Mouse (Mus musculus): Measurements from ENCODE around the gene Fgfr2.

The Fgfr2 gene

DNA sequence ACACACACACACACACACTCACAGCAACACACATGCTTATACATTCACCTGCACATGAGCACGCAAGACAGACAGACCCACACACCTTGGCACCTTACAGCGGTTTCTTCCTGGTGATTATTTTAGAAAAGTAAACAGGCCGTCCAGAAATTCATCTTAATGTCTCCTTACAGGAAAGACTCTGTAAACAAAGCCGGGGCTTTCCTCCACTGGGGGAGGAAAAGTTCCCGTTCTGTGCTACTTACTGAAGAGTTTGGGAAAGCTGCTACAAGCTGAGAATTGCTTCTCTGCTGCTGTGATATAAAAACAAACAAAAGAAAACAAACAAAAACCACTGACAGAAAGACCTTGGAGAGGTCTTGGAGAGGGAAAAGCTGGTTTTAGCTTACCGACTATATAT lies 2314.5 kb downstream of the Fgfr2 start:
- in situ Hi-C loops (cut with MboI, MseI): no loop called here

DNA sequence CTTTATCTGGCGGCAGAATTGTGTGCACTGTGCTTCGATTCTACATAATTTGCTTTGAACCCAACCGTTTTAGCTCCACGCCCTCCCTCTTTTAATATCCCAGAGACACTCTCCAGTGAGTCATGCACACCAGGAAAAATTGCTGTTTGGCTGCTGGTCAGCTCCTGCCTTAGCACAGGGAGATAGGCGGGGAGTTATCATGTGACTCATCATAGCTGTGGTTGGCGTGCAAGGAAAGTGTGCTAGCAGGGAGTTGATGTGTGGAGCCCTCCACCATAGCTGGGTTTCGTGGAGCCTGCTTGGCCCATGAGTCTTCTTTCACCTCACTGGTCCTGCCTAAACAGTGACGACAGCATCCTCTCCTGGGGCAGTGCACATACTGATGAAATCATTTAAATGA lies 2315.4 kb downstream of the Fgfr2 start:
- in situ Hi-C loops (cut with MboI, MseI): no loop called here

DNA sequence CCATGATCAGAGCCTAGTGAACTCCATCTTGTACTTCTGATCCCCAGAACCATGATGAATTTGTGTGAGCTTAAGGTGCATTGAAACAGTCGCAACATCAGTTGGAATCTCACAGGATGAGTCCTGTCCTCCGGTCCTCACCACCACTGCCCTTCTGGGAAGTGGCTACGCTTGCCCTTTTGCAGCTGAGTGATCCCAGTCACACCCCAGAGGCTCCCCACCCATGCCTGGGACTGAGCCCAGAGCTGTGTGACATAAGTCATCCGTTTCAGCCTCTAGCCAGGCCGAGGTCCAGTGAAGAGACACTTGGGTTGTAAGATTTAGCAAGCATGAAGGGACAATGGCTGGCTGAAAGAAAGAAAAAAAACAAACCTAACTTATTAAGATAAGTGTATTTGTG lies 2318.2 kb downstream of the Fgfr2 start:
- in situ Hi-C loops (cut with MboI, MseI): no loop called here

DNA sequence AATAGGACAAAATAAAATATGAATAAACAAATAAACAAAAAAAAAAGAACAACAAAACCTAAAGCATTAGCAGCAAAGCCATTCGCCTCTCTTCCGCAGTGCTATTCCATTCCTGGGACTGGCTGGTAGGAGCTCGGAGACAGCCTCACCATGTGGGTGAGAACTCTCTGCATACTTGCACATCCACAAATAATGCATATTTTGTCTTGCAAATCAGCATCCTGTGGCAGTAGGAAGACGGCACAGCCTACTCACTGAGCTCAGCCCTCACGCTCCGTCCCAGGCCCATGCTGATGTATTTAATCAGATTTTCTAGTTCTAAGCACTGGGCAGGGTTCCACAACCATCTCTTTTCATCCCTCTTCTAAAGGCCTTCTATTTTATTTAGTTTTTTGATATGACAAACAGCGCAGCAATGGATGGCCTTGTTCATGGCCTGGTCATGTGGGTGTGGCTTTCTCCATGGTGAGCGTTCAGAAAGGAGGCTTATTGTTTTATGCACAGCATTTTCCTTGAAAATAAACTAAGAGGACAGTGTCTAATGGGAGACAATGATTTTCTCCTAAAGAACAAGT lies 2319.8 kb downstream of the Fgfr2 start:
- in situ Hi-C loops (cut with MboI, MseI): no loop called here

DNA sequence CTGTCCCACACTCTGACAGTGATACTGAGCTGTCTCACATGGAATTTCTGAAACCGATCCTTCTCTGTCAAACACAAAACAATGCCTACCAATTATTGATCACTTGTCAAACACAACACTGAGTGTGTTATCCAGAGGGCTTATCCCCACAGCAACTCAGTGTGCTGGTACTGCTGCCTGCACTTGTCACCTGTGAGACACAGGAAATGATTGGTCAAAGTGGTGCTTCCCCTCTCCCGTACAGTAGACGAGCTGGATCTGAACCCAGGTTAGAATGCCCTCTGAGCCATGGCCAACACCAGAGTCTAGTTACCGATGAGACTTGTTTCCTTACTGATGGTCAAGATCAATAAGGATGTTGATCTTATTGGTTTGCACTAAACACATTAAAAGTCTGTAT lies 2321.3 kb downstream of the Fgfr2 start:
- in situ Hi-C loops (cut with MboI, MseI): no loop called here

DNA sequence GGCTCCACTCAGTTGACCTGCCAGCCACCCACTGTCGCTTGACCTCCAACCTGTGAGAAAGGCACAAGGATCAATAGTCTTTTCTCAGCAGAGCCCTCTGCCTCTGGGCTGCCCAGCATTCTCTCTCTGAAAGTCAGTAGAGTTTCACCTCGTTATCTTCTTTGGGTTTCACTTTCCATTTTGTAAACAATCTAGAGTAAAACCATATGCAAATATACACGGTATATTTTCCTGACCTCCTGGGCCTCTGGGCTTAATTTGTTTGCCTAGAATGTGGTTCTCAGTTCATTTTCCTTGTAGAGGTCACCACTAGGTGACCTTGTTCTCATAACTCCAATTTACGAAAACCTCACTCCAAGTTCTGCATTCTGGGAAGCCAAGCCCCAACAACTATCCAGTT lies 2322.5 kb downstream of the Fgfr2 start:
- in situ Hi-C loops (cut with MboI, MseI): no loop called here

DNA sequence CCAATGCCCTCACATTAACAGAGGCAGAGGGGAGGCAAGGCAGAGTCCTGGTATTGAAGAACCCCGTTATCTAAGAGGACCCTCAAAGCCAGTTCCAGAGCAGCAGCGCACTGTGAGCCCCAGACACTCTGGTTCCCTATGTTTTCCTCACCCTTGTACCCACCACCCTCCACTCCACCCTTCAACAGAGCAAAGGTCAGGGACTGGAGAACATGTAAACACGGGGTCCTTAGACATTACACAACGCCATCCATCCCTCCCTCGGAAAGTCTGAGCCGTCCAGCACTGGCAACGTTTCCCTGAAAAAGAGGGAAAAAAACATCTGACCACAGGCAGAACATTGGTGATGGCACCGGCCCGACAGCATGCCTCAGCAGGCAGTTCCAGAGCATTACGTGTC lies 2323.7 kb downstream of the Fgfr2 start:
- in situ Hi-C loops (cut with MboI, MseI): loop anchor here (10.0 kb wide), 2 partner anchors 1025 to 1565 kb away; no protein-coding TSS in a partner anchor

DNA sequence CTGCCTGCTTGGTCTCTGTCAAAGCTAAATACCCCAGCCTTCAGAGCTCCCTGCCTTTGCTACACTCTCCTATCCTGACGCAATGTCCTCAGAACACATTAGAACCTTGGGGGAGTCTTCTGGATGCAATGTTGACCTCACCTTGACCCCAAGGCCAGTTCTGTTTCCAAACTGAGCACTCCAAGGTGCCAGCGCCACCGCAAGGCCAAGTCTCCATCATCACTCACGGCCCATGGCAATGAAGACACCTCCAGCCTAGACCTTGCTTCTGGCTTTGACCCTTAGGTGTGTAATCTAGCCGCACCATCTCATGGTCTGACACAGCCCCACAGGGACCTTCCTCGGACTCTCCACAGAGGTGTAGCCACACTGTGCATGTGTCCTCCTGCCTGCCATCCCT lies 2325.6 kb downstream of the Fgfr2 start:
- in situ Hi-C loops (cut with MboI, MseI): loop anchor here (10.0 kb wide), 2 partner anchors 1023 to 1563 kb away; no protein-coding TSS in a partner anchor

DNA sequence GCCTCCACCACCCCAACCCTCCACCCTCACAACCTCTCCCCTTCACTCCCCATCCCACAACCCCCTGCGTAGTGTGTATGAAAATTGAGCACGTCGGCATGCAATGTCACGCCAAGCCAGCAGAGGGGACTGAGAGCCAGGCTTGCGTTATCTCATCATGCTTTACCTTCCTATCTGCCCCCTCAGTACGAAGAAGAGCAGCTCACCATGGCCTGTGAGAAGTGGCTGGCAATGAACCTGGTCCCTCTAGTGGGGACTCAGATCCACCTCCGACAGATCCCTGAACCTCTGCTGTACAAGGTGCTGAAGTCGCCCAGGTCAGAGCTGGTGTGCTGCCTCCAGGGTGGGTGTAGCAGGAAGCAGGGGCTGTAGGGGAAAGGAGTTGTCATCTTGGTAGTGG lies 2326.4 kb downstream of the Fgfr2 start:
- in situ Hi-C loops (cut with MboI, MseI): loop anchor here (10.0 kb wide), 2 partner anchors 1022 to 1562 kb away; no protein-coding TSS in a partner anchor

DNA sequence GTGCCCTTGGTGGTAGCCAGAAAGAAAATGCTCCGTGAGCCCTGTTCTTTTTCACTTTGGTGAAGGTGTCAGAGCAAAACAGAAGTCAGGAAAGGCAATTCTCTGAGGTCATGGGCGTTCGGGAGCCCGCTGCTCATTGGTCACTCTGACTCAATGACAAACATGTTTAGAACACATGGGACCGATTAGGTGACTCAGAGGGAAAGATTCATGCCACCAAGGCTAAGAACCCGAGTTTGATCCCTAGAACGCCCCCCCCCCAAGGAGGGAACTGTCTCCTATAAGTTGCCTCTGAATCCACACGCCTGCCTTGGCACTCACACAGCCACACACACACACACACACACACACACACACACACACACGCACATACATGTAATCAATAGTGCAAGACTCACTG lies 2329.5 kb downstream of the Fgfr2 start:
- in situ Hi-C loops (cut with MboI, MseI): loop anchor here (10.0 kb wide), 2 partner anchors 1019 to 1559 kb away; no protein-coding TSS in a partner anchor

DNA sequence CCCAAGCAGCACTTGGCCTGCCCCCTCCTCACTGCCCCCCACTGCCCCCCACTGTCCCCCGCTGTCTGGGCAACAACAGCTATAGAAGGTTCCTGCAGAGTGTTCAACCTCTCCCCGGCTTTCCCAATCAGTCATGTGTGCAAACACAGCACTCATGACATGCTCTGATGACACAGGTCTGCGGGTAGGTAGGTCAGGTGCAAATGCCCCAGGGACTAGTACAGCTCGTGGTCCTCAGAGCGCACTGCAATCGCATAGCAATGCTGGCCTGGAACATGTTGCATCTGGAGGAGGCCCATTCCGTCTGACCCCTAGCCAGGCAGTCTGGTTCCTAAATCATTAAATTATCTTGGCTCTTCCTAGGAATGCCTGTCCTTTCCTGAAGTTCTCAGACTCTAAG lies 2333.7 kb downstream of the Fgfr2 start:
- in situ Hi-C loops (cut with MboI, MseI): loop anchor here in 1 of 2 experiments (5.0 kb wide), 1 partner anchor 273 kb away; no protein-coding TSS in a partner anchor

DNA sequence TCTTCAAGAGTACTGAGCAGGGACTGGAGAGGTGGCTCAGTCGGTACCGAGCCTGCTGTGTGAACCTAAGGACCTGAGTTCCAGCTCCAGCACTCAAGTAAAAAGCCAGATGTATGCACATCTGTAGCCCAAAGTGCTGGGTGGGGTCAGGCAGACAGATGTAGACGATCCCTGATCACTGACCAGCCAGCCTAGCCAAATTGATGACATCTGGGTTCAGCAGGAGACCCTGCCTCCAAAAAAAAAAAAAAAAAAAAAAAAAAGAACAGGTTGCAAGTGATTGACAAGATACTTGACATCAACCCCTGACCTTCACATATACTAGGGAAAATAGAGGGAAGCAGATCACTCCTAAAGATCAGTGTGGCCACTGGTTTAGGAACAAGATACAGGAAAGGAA lies 2334.2 kb downstream of the Fgfr2 start:
- in situ Hi-C loops (cut with MboI, MseI): loop anchor here in 1 of 2 experiments (5.0 kb wide), 1 partner anchor 273 kb away; no protein-coding TSS in a partner anchor

DNA sequence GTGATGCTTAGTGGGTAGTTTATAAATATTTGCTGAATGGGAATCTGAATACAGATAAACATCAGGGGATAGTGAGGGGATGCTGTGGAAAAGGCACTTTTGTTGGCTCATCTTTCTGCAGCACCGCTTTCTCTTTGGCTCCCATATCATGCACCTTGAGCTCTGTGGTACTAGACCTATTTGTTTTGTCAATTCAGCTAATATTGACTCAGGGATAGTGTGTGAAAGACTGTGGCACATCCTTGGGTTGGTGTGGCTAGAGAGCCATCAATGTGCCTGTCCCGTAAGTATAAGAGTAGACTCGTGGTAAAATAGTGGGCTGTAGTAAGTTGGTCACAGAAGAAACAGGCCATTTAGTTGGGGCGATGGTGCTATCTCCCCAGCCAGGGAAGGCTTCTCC lies 2335.6 kb downstream of the Fgfr2 start:
- in situ Hi-C loops (cut with MboI, MseI): loop anchor here in 1 of 2 experiments (5.0 kb wide), 1 partner anchor 275 kb away; no protein-coding TSS in a partner anchor

DNA sequence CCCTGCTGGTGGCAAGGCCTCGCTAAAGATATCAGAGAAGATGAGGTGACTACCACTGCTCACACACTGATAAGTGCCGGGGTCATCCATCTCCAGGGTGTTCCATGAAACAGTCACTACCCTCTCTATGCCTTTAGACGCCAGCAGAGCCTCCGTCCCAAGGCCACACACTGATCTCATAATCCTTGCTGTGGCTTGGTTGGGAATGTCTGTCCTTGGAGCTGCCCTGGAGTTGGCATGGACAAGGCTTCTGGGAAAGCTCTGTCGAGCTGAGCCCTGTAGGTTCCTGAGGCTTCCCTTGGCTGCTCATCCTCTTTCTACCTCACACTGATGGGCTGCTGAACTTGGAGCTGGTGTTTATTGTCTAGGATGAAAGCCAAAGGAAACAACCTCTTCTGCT lies 2336.4 kb downstream of the Fgfr2 start:
- in situ Hi-C loops (cut with MboI, MseI): loop anchor here in 1 of 2 experiments (5.0 kb wide), 1 partner anchor 276 kb away; no protein-coding TSS in a partner anchor

DNA sequence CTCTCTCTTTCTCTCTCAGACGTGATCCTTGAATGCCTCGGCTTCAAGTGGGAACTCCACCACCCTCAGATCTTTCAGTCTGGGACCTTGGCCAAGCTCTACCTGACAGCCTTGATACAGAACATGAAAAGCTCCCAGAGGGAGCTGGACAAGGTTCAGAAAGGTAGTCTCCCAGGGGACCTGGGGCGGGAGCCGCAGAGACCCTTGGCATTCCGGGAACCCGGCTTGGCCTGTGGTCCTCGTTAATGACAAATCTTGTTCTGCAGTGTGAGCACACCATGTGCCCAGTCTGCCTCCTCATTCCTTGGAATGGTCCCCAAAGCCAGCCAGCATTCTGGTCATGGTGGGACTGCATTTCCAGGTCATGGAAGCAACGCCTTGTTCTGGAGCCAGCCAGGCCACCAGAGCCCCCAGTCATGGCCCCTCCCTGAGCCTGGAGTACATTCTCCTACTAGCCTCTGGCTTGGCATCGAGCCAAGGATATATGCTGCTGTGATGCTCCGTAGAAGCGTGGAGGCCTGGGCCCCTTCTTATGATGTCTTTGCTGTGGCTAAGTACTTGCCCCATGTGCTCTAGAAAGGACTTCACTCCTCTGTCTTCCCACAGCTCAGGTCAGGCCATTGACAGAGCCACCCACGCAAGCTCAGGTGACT lies 2337.1 kb downstream of the Fgfr2 start:
- in situ Hi-C loops (cut with MboI, MseI): loop anchor here in 1 of 2 experiments (5.0 kb wide), 1 partner anchor 276 kb away; no protein-coding TSS in a partner anchor

DNA sequence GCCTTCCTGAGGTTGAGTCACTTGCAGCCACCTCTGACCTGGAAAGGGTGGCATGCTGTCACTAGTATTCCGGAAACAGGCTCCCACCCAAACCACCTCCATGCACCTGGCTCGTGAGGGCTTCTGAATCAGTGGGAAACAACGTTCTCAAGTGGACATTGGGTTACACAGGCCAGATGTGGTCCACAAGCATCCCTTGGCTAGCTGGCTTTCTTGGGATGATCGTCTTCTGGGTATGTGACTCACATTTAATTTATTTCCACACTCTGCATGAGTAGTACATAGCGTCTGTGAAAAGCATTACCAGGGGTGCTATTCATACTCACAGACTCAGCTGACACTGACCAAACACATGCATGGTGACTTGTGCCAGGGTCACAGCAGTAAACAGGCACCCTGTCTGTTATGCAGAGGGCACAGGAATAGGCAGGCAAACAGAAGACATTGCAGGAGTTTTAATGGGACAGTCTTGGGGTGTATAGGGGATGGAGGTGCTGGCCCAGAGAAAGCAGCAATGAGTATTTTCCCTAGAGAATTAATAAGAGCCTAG lies 2340.6 kb downstream of the Fgfr2 start:
- in situ Hi-C loops (cut with MboI, MseI): loop anchor here in 1 of 2 experiments (5.0 kb wide), 1 partner anchor 260 kb away; no protein-coding TSS in a partner anchor

DNA sequence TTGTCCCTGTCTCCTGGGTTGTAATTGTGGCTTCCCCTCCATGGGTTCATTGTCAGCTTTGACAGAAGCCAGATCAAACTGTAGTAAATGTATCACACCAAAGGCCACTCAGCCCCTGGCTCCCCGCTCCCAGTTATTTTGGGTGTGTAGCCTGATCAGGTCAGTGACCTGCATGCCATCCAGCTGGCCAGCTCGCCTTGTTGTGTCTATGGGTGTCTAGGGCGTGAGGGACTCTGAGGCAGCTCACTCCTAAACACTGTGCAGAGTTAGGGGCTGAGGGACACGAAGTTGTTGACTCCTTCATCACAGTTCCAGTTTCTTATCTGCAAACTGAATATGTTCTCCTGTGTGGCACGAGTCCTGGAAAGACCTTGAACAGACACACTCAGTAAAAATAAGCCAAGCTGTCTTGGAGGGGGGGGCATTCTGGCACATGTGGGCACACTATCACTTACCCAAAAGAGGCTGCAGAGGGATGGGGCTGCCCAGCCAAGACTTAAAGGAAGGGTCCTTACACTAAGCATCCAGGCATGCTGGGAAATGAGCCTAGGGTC lies 2342.2 kb downstream of the Fgfr2 start:
- in situ Hi-C loops (cut with MboI, MseI): loop anchor here in 1 of 2 experiments (5.0 kb wide), 1 partner anchor 261 kb away; no protein-coding TSS in a partner anchor

DNA sequence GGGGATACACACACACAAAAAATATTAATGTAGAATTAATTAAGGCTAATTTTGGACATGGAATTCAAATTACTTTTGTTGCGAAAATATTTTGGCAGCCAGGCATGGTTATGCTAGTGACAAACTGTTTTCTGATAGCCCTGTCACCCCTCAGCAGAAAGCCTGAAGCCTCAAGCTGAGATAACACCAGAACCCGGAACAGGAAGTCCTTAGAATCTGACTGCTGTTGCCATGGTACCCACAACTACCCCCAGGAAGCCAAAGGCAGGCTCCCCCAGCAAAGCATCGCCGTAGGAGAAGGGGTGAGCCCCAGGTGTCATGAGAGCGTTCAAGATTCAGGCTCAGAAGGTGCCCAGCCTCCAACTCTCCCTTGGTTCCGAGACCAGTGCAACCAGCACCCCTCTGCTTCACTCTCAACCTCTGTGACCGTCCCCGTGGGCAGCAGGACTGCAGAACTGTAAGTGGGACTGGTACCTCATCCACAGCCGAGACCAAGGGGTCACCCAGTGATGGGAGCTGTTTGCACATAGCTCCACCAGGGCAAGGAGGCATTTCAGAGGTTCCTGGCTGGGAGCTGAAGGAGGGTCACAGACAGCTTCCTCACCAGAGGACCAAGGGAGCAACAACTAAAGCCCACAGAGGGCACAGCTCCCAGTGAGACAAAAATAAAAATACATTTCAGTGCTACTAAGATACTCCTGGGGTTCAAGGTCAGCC lies 2349.1 kb downstream of the Fgfr2 start, which contains the start of gene Btbd16:
Btbd16 (plus strand) TSS at position 156 of the 717 bp plus-strand sequence.
- in situ Hi-C loops (cut with MboI, MseI): loop anchor here (5.0 kb wide), 3 partner anchors 83 to 143 kb away; no protein-coding TSS in a partner anchor

DNA sequence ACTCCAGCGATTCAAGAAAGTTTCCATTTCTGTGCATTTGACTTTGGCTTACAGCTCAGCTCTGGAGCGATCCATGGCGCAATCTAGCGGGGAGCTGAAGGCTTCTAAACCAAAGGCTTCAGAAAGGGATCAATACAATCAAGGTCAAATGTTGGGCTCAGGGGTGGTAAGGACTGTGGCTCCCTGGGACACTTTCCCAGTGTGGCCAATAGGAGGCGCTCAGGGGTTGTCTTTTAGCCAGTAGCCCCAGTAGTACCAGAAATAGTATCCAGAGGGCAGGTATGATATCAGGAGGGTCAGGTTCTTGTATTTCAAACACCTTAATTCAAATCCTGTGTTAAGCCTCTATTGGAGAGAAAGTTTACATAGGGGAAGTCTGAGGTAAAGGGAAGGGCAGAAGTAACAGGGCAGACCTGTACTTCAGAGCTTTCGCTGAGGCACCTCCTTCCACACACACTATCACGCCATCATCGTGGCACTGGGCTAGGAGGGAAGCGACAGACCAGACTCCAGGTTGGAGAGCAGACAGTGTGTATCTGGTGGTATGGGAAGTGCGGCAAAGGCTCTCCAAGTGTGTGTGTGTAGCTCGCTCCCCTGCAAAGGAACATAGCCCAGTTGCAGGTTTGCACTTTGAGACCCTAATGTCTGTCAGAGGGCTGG lies 2349.8 kb downstream of the Fgfr2 start:
- in situ Hi-C loops (cut with MboI, MseI): loop anchor here (5.0 kb wide), 3 partner anchors 84 to 144 kb away; no protein-coding TSS in a partner anchor

DNA sequence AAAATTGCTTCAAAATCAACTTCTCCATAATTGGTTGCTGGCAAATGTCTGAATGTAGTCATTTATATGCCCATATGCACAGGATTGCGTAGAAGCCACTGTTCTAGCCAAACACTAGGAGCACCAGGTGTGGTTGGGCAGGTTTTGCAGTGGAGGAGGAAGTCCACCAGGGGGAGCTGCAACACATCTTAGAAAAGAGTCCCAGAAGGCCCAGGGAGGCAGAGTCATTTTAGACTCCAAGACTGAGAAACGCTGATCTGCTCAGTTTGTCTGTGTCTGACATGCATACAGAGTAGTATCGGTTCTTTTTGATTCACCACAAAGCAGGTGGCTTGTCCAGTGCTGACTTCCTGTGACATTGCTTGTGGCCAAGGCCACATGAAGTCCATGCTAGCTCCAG lies 2352.4 kb downstream of the Fgfr2 start:
- in situ Hi-C loops (cut with MboI, MseI): loop anchor here (5.0 kb wide), 3 partner anchors 87 to 147 kb away; no protein-coding TSS in a partner anchor

DNA sequence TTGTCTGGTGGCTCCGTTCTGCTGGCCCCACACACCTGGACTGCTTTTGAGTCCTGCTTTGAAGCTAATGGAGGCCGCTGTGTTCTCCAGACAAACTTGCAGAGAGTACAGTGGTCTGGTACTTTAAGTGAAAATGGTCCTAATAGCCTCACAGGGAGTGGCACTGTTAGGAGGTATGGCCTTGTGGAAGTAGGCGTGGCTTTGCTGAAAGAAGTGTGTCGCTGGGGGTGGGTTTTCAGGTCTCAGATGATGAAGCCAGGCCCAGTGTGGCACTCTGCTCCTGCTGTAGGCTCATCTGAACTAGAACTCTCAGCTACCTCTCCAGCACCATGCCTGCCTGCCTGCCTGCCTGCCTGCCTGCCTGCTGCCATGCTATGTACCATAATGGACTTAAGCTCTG lies 2355.0 kb downstream of the Fgfr2 start:
- in situ Hi-C loops (cut with MboI, MseI): no loop called here

All from T-helper 17 cell (primary cell).